Mouse (Mus musculus): ENCODE data around the gene Lrrc3b. TPM values are rescaled to one million over a fixed set of nuclear protein-coding genes. Genes with fewer than 3 reads are reported as not detected.

Lrrc3b gene
- polyA plus RNA-seq (2015; fragmentation: Illumina TruSeq; extraction: RNeasy Lipid Tissue Mini Kit (QIAGEN cat#74804); ENCODE audit: insufficient read depth, low replicate concordance): 1.2 TPM

GRCm38 (mm10) chr14:15438485-15439157, at the start of gene Lrrc3b:
Gene Lrrc3b, minus strand, starts transcription at chr14:15438987.

All from spleen, adult 10 weeks (tissue).